Mouse (Mus musculus): ENCODE data around the gene Shisa7.
"Not testable (repeated sequence)": the region's sequence is repeated elsewhere in the genome, so short reads cannot be mapped to it uniquely, and the experiment has no call there.

Gene Shisa7

DNA sequence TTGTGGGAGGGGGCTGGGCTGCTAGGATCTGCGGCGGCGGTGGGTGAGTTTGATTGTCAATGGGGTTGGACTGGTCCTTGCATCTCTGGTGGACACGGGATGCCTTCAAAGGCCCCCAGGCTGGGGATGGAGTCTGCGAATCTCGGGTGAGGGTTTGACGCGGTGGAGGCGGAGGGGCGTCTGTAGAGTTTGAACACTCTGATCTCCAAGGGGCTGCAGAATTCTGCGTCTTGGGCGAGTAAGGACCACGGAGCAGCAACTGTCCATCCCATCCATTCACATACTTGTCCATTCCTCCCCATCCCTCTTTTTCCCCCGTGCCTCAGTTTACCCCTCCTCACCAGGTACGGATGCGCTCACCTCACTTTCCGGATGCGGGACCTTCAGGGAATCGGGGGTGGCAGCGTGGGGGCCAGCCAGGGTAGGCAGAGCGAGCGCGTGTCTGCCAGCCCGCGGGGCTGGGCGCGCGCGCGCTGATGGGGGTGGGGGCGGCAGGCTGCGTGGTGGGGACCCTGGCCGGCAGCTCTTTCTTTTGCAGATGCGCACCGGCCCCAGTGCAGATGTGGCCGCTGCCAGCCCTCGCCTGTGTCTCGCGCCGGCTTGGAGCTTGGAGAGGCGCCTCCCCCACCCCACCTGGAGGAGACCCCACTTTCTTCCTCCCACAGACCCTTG, at the start of gene Shisa7:
Gene Shisa7 (minus strand): TSS at position 452 of the 672 bp plus-strand sequence.
- DNase-seq, result no peak

DNA sequence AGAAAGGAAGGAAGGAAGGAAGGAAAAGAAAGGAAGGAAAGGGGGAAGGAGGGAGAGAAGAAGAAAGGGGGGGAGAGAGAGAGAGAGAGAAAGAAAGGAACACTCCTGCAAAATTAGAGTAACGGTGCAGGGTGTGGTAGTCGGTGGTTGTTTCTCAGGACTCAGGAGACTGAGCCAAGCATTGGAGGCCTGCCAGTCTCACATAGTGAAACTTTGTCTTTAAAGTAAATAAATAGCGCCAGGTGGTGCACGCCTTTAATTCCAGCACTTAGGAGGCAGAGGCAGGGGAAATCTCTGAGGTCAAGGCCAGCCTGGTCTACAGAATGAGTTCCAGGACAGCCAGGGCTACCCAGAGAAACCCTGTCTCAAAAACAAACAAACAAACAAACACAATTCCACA, 42.2 kb upstream of the Shisa7 start:
- no peak for DNase-seq

DNA sequence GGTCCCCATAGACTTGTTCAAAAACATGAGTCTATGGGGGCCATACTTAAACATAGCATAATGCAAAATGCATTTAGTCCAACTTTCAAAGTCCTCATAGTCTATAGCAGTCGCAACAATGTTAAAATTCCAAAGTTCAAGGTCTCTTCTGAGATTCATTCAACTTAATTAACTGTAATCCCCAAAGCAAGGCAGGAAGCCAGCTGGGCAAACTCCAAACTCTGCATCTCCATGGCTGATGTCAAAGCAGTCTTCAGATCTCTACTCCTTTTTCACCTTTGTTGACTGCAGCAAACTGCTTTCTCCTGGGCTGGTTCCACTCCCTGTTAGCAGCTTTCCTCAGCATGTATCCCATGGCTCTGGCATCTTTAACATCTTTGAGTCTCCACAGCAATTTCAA, 34.5 kb upstream of the Shisa7 start:
- not testable (repeated sequence) for DNase-seq

DNA sequence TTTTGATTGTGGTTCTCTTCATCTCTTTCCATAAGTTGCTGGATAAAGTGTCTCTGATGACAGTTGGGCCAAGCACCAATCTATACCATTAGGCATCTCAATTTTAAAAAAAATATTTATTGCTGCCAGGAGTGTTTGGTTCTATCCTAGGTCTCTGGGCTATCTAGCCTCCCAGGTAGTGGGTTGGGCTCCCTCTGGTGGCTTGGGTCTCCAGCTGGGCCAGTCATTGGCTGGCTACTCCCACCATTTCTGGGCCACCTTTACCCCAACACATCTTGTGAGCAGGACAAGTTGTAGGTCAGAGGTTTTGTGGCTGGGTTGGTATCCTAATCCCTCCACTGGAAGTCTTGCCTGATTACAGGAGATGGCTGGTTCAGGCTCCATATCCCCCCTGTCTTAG, 33.7 kb upstream of the Shisa7 start:
- no peak for DNase-seq

DNA sequence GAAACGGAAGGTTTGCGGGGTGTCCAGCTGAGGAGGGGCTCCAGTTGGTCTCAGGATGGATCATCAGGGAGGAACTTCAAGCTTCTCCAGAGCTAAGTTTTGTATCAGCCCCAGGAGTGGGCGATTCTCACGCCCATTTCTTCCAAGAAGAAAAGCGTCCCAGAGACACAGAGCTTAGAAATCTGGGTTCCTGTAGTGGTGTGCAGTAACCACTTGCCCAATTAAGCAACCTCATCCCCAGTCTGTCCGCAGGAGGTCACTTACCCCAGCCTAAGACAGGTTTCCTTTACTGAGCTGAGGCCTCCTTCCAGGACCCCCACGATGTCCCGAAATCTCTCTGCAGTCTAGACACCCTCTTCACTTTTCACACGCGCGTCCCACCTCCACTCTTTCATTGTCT, 32.7 kb upstream of the Shisa7 start:
- DNase-seq, result no peak

DNA sequence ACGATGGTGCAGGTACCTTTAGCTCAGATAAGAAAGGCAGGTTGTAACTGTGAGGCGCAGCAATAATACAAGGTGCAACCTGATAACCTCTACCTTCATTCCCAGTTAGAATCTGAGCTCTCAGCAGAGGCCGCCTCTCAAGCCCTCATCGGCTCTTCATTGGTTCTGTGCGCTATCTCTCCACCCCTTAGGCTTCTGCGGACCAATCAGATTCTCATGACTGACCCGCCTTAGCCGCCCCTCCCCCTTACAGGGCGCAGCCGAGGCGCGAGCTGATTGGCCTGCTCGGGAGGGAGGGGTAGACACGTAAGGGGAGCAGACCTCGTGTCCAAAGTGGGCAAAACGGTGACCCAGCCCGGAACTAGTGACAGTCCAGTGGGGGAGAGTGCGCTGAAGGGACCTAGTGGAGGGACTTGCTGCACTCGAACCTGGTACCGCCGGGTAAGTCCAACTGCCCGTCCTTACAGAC, 32.3 kb upstream of the Shisa7 start, which contains the start of gene Isoc2a:
Gene Isoc2a (plus strand): TSS at position 401 of the 469 bp plus-strand sequence.
- DNase-seq, result peak; percentile 97

DNA sequence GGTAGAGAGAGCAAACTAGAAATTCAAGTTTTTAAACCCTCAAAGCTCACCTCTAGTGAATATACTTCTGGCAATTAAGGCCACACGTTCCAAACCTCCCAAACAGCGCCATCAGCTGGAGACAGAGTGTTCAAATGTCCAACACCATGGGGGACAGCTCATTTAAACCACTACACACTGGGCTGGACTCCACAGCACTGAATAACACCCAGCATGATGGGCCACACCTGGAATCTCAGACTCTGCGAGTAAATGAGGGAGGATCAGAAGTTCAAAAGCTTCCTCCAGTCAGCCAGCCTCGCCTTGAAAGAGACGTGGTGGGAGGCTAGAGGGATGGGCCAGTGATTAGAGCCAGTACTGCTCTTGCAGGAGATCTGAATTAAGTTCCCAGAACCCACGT, 25.6 kb upstream of the Shisa7 start, which contains the start of gene Isoc2b:
Gene Isoc2b (minus strand): TSS at position 126 of the 400 bp plus-strand sequence.
- no peak for DNase-seq

DNA sequence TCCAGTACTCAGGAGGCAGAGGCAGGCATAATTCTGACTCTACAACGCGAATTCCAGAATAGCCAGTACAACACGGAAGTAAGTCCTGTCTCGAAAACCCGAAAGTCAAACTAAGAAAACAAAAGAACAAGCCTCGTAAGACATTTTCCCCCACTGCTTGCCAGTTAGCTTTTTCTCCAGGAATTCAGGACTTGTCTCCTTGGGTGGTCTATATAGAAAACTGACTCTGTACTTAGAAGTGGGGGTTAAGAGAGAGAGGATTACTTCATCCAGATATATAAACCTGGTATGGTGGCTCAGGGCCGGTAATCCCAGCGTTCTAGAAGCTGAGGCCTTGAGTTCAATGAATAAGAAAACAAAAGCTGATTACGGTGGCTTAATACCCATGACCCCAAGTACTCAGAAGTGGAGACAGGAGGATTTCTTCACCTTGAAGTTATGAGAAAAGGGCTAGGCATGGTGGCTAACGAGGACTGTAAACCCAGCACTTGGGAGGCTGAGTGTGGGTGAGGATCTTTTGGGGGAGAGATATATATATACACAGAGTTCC, 22.2 kb upstream of the Shisa7 start:
- DNase-seq, result no peak

DNA sequence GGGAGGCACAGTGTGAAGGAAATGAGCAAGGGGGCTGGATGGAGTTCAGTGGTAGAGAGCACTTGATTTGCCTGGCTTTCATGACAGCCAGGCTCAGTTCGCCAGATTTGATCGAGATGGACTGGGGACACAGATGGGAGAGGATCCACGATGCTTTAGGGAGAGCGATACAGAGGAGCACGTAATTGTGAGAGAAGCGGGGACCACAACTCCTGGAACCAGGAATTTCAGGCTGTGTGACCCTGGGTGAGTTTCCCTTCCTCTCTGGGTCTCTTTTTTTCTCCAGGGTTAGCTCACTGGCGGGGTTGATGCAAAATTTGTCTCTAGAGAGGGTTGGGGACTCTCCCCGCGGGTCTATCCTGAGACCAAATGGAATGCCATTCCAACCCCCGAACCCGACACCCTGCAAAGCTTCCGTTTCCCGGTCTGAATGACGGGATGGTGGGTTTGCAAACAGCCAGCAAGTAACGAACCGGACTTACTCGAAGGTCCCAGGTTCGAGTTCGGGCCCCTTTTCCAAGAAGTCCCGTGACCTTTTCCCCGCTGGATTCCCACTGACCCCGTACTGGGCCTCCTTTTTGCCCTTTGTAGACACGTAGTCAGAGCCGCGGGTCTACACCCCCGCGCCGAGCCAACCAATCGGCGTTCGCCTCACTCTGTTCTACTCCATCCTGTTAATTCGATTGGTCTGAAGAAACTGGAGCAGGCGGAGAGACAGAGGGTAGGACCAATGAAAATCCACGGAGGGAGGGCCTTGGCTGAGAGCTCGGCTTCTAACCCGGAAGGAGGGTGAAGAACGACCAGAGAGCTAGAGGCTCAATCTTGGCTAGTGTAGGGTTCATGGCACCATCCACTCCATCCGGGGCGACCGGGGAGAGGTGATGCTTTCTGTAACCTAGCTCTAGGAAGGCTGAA, 21.3 kb upstream of the Shisa7 start:
- peak; percentile 97 for DNase-seq

DNA sequence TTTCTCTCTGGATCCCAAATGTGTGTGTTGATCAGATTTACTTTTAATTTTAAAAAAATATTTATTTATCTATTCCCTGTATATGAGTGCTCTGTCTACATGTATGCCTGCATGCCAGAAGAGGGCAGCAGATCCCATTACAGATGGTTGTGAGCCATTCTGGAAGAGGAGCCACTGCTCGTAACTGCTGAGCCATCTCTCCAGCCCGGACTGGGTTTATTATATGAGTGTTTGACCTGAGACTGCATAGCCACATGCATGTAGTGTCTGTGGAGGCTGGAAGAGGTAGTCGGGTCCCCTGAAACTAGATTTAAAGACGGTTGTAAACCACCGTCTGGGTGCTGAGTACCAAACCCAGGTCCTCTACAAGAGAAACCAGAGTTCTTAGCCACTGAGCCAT, 20.6 kb upstream of the Shisa7 start:
- DNase-seq, result peak; percentile 41

DNA sequence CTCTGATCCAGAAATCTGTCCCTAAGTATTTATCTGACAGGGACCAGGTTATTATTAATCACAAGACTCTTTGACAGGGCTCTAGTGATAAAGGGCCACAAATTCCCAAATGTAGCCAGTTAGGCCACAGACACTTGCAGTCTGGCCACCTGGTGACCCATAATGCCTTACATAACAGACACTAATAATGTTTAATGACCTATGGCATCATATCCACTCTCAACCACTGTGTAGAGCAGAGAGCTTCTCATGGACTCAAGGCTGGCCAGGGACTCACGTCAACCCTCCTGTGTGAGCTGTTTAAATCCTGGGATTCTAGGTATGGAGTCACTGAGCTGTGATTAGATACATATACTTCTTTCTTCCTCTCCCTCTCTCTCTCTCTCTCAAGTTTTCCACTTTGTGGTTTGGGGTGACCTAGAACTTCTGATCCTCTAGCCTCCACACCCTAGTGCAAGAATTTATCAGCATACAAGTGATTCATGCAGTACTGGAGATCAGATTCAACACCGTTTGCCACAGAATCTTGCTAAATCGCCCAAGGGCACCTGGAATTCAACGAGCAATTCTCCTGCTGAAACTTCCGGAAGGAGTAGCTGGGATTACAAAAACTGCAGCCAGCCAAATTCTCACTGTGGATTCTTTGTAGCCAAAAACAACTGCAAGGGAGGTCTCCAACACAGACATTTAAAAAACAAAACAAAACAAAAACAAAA, 19.8 kb upstream of the Shisa7 start:
- no peak for DNase-seq

DNA sequence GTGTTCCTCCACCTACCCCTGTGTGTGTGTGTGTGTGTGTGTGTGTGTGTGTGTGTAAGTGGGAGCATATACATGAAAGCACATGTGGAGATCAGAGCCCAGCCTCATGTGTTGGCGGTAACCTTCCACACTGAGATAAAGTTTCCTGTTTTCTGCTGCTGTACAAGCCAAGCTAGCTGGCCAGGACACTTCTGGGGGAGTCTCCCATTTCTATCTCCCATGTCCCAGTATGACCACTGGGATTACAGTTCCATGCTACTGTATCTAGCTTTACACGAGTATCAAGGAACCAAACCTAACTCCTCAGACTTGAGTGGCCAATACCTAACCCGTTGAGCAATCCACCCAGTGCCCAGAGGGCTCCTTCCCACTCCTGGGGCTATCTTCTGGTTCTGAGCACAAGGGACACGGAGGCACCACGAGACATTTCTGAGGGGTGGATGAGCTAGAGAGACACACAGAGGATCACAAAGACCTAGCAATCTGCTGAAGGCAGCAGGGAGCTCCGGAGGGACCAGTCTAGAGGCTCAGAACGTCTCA, 19.1 kb upstream of the Shisa7 start:
- no peak for DNase-seq

DNA sequence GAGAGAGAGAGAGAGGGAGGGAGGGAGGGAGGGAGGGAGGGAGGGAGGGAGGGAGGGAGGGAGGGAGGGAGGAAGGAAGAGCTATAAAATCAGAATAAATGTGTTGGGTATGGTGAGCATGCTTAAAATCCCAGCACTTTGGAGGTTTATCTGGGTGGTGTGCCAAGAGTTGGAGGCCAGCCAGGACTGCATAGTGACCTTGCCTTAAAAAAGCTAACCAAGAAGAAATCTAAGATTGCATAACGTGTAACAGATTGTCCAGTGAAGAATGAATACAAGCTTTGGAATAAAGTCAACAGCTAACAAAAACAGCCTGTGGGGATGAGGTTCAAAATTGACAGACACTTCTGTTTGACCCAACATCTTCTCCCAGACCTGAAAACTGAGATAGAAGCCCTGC, 18.5 kb upstream of the Shisa7 start:
- DNase-seq, result no peak

DNA sequence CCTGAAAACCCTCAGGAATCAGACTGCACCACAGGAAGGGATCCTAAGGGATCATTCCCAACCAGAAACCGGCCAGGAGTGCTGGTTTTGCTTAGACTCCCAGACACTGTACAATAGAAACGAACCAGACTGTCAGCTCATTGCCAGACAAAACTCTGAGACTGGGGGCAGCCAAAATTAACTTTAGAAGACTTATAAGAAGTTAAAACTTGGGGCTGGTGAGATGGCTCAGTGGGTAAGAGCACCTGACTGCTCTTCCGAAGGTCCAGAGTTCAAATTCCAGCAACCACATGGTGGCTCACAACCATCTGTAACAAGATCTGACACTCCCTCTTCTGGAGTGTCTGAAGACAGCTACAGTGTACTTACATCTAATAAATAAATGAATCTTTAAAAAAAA, 16.4 kb upstream of the Shisa7 start:
- DNase-seq, result not testable (repeated sequence)

DNA sequence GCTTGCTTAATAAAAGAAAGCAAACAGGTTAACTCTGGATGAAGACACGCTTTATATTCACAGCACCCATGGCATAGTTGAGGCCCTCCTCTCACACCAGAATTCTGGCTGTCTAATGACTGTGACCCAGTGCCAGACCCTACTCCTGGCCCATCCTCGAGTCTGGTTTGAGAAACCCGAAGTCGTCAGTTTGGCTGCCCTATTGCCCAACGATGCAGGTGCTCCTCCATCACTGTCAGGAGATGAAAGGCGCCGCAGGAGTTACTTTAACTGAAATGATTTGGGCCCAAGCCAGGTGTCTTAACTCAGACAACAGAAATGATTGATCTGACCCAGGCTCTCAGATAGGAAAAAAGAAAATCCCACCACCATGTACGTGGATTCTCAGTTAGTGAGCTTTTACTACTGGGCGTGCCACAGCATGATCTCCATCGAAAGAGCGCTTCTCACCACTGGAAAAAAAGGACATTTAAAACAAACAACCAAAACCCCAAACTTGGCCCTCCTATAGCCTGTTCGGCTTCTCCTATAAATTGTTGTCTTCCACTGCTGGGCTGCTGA, 15.0 kb upstream of the Shisa7 start:
- peak; percentile 9 for DNase-seq

DNA sequence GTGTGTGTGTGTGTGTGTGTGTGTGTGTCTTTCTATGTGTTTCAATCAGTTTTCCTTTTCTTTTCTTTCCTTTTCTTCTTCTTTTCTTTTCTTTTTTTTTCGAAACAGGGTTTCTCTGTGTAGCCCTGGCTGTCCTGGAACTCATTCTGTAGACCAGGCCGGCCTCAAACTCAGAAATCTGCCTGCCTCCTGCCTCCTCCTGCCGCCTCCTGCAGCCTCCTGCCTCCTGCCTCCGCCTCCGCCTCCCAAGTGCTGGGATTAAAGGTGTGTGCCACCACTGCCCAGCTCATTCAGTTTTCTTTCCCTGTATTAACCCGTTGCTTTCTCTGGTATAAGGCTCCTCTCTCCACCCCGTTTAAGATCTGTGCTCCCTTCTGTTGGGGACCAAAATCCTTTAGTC, 12.8 kb upstream of the Shisa7 start:
- DNase-seq, result no peak

DNA sequence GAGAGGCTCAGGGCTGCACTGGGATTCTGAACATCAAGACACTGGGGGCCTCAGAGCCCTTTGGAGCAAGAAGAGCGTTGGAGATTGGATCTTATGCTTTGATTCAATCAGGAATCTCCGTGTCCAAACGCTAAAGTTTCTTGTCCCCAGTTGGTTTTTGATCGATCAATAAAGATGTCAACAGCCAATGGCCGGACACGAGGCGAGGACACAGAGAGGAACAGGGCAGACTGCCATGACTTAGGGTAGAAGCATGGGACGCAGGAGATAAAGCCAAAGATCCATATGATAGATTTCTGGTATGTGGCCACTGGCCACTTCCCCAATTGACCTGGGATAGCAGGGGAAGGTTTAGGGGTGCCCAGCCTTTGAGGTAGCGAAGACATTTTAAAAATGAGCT, 12.0 kb upstream of the Shisa7 start:
- DNase-seq, result no peak

DNA sequence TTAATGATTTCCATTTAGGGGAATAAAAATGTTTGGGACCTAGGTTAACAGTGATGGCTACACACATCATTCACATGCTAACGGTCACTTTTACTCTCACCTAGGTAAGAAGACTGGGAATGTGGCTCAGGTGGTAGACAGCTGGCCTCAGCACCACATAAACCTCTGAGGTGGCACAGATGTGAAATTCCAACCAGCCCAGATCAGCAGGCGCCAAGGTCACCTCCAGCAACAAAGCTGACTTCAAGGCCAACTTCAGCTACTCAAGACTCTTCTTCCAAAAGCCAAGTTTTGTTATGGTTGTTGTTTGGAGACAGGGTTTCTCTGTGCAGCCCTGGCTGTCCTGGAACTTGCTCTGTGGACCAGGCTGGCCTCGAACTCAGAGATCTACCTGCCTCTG, 9.1 kb upstream of the Shisa7 start:
- no peak for DNase-seq

DNA sequence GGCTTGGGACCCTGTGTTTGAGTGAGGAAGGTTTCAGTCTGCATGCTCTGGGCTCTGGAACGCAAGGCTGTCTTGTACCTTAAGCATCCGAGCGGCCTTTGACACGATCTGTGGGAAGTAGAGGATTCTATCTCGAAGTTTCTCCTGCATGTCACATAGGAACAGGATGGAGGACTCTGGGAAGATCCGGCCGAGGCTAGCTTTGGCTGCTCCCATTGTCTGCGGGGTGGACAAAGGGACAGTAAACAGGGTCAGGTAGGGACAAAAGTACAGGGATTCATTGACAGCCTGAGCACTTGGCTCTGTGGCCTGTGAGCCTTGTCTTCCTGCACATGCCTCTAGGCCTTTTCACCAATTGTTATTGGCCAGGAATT, 6.8 kb upstream of the Shisa7 start:
- DNase-seq, result no peak

DNA sequence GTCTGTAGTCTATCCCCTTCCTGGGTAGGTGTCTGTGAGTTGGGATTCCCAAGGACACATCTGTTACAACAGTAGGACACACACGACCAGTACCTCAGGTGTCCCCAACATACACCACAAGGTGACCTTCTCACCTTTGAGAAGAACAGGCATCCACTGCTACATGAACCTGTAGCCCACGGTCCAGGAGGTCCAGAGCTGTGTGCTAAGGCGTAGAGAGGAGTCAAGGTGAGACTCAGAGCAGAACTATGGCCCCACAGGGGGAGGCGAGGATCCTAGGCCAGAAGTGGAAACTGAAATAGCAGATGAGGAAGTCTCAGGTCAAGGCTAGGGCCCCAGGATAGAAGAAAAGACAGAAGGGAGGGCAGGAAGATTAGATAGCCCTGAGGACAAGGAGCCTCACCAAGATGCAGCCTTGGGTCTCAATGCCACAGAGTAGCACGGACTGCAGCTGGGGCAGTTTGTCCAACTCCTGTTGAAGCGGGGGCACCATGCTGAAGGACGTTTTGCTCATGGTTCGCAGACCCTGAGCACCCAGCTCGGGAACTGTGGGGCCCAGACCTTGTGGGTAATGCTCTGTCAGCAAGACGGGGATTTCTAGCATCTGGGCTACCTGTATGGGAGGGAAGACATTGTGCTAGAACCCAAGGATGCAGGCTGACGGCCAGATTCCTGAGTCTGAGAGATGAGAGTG, 6.3 kb upstream of the Shisa7 start:
- DNase-seq, result no peak

DNA sequence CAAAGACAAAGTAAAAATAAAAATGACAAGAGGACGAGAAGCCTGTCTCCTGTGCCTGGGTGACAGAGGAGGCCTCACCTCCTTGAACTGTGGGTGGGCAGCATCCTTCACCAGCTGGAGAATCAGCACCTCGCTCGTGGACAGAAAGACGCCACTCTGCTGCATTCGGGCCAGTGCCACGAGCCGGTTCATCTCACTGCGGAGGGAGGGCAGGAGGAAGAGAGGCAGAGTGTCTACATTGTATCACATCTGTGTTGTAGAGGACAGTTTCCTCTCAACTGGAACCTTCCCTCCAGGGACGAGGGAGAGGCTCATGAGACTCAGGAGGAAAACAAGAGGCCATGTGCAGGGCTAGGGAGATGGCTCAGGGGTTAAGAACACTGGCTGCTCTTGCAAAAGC, 4.9 kb upstream of the Shisa7 start:
- DNase-seq, result no peak

DNA sequence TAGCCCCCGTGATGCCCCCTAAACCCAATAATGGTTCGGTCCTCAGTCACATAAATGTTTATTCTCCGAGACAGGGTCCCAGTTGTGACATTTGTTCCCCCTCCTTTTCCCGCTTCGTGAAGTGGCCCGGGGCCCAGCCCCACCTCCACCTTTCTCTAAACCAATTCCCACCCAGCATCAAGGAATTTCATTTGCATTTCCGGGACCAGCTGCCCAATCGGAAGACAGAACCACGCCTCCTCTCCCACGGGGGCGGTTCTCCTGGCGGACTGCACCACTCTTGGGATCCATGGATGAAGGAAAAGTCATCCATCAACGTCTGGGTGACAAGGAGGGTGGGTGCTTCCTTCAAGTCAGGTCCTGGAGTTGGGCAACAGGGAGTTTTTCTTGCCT, 417 bp upstream of the Shisa7 start:
- peak; percentile 92 for DNase-seq

All from embryo, embryonic 11 days (tissue).